Mouse (Mus musculus): ENCODE measurements at regions not wholly inside any gene's neighbourhood (a gene's known extent, or its start where the extent isn't known, plus 50 kb on each side); places are given as distances from the start of the nearest gene placed in this dataset.

GRCm38 (mm10) chr11:26962040-26962927, 368.5 kb upstream of the Vrk2 start:
- TF ChIP-seq CTCF (IDR thresholded peaks at IDR 0.05; ENCODE audit: low read depth) (no peak), EP300 (IDR thresholded peaks at IDR 0.05; ENCODE audit: low read depth) (no peak)

All from heart, postnatal 0 days (tissue).